Mouse (Mus musculus) heart, postnatal 0 days (tissue): ENCODE data around the gene Dpm3. TPM values are rescaled to one million over a fixed set of nuclear protein-coding genes. Genes with fewer than 3 reads are reported as not detected.

Source experiments
- ATAC-seq: fragments of 200-750 bp; cut with Nextera tagmentation; 2 replicates; pipeline ENCODE4 v1.8.0; 2017; ENCODE audit warnings: low read depth, moderate number of reproducible peaks, moderate library complexity; ENCODE audit not compliant: insufficient read depth
- DNase-seq: peaks from one replicate; pipeline ENCODE4 v3.0.0-alpha.2; 2016; ENCODE audit warnings: low spot score
- H3K27ac ChIP-seq: fragments of 300-500 bp; sonication (generic); 2 replicates; pipeline ENCODE4 v1.5.1; 2014; ENCODE audit warnings: low read depth, mild to moderate bottlenecking
- H3K27me3 ChIP-seq: fragments of 300-500 bp; sonication (generic); 2 replicates; pipeline ENCODE4 v1.6.1; 2014; ENCODE audit warnings: low read length, mixed read lengths; ENCODE audit not compliant: control insufficient read depth, insufficient read depth
- H3K36me3 ChIP-seq: fragments of 300-500 bp; sonication (generic); replicated peaks from 2 replicates; pipeline ENCODE4 v1.6.1; 2014; ENCODE audit warnings: low read length, mixed read lengths; ENCODE audit not compliant: control insufficient read depth, insufficient read depth
- H3K4me1 ChIP-seq: fragments of 300-500 bp; sonication (generic); 2 replicates; pipeline ENCODE4 v1.6.1; 2014; ENCODE audit warnings: antibody characterized with exemption; ENCODE audit not compliant: control insufficient read depth, insufficient read depth
- H3K4me2 ChIP-seq: fragments of 300-500 bp; sonication (generic); 2 replicates; pipeline ENCODE4 v1.6.1; 2014; ENCODE audit warnings: low read depth, mild to moderate bottlenecking, low read length, moderate library complexity
- H3K4me3 ChIP-seq: fragments of 300-500 bp; sonication (generic); 2 replicates; pipeline ENCODE4 v1.5.1; 2014; ENCODE audit warnings: low read depth, low read length
- H3K9ac ChIP-seq: fragments of 300-500 bp; sonication (generic); replicated peaks from 2 replicates; pipeline ENCODE4 v1.6.1; 2014; ENCODE audit warnings: low read depth, low read length, mixed read lengths
- H3K9me3 ChIP-seq: fragments of 300-500 bp; sonication (generic); replicated peaks from 2 replicates; pipeline ENCODE4 v1.6.1; 2016; ENCODE audit warnings: low read length; ENCODE audit not compliant: control insufficient read depth
- CTCF ChIP-seq: IDR thresholded peaks from 2 replicates; pipeline ENCODE4 v1.5.1; 2016; ENCODE audit warnings: antibody characterized with exemption, control low read depth, low read depth
- EP300 ChIP-seq: IDR thresholded peaks from 2 replicates; pipeline ENCODE4 v1.6.1; 2016; ENCODE audit warnings: antibody characterized with exemption, low read depth
- WGBS: fragments of 180-500 bp; shearing (Covaris S2); extraction: QIAGEN DNeasy Blood & Tissue Kit; methylation state at CpG from one replicate; pipeline ENCODE4 v1.1.7; 2014; 5-methylcytosine and 5-hydroxymethylcytosine counted together
- polyA plus RNA-seq: library from polyadenylated mRNA; unstranded; fragments of >200 nt; fragmentation: Nextera tagmentation; extraction: Ambion mirVana; gene quantifications from 2 replicates; pipeline ENCODE4 v1.2.1, GENCODE M21; 2015
- total RNA-seq: library from RNA; depleted of rRNA; stranded (reverse); fragments of >200 nt; gene quantifications from 2 replicates; pipeline ENCODE4 v1.2.3, GENCODE M21; 2014; ENCODE audit warnings: low replicate concordance

Gene Dpm3
- total and polyA plus RNA-seq, 2 experiments from 2014 or later: 80.3 to 450 TPM

DNA sequence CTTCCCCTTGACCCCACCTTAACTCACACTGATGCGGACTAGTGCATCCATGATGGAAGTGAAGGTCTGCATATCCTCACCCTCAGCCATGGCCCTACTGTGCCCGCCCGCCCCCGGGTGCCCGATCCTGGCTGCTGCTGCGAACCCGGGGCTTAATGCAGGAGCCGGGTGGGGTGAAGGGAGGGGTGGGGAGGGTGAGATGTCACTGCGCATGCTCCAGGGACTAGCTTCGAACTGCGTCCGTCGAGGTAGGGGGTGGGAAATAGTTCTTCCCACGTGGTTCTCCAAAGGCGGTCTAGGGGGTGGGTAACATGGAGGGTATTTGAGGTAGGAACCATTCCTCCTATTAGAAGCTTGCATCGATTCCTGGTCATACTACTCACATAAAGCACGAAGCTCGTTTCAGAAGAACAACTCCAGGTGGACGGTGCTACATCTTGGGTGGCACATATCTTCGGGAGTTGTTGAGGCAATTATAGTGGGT, 13.4 kb upstream of the Dpm3 start, which contains the start of gene Krtcap2:
Gene Krtcap2, plus strand, starts transcription at position 279 of the 484 bp plus-strand sequence.
- peak within 1 kb of the TSS; percentile 44 for H3K27ac ChIP-seq
- peaks cover 13% of the 10 kb centered on the region for H3K4me1 ChIP-seq
- WGBS: 6% methylated on average over 20 of the region's 20 CpGs
- ATAC-seq (peak; percentile 8; the same call in 1 of the 2 replicates), DNase-seq (no peak)
- H3K4me3 ChIP-seq: peak within 1 kb of the TSS; percentile 67
- 0 out of 2 replicates have a peak, but pooled peaks cover 7% of the 10 kb centered on the region for H3K36me3 ChIP-seq
- H3K27me3 ChIP-seq: peaks cover 18% of the 10 kb centered on the region
- H3K4me2 ChIP-seq: peak within 1 kb of the TSS; percentile 83
- TF ChIP-seq EP300 (no peak), CTCF (no peak)
- H3K9me3 ChIP-seq: no peaks in the 10 kb centered on the region
- peak within 1 kb of the TSS; percentile 61 for H3K9ac ChIP-seq

DNA sequence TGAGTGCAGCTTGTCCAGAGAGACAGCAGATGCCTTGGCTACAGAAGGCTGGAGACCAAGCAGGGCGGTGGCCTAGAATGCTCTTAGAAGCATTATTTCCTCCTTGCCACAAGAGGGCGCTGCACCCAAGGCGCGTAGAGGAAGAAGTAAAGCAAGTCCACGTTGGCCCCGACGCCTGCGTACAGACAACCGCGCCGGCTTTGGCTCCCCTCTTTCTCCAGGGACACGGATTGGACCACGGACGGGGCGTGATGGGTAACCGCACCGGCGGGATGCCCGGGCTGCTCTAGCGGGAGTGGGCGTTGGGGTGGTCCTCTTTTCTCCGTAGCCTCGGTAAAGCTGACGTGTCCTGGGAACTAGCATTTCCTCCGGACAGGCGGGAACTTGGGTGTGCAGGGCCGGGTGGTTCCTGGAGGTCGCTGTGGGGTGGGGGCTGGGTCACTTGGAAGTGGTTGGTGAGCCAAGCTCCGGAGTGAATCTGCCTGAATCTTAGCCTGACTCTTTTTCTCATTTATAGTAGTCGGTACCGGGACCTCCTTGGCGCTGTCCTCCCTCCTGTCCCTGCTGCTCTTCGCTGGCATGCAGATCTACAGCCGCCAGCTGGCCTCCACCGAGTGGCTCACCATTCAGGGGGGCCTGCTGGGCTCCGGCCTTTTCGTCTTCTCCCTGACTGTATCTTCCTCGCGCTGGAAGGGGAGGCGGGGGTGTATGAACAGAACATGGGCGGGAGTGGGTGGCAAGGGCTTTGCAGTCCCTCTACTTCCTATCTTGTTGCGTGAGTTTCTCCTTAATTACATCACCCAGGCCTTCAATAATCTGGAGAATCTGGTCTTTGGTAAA, 12.7 kb upstream of the Dpm3 start, which contains the start of gene Trim46:
Gene Trim46, minus strand, starts transcription at position 49 of the 840 bp plus-strand sequence.
- peak within 1 kb of the TSS; percentile 61 for H3K9ac ChIP-seq
- H3K27me3 ChIP-seq: peaks cover 18% of the 10 kb centered on the region
- 0 out of 2 replicates have a peak, but pooled peaks cover 7% of the 10 kb centered on the region for H3K36me3 ChIP-seq
- peak within 1 kb of the TSS; percentile 83 for H3K4me2 ChIP-seq
- TF ChIP-seq CTCF: peak; percentile 99
- no peak for TF ChIP-seq EP300
- WGBS: 1% methylated on average over 42 of the region's 42 CpGs
- peak within 1 kb of the TSS; percentile 67 for H3K4me3 ChIP-seq
- DNase-seq (peak; percentile 90), ATAC-seq (peak; percentile 71)
- no peaks in the 10 kb centered on the region for H3K9me3 ChIP-seq
- peaks cover 18% of the 10 kb centered on the region for H3K4me1 ChIP-seq
- peak within 1 kb of the TSS; percentile 44 for H3K27ac ChIP-seq

DNA sequence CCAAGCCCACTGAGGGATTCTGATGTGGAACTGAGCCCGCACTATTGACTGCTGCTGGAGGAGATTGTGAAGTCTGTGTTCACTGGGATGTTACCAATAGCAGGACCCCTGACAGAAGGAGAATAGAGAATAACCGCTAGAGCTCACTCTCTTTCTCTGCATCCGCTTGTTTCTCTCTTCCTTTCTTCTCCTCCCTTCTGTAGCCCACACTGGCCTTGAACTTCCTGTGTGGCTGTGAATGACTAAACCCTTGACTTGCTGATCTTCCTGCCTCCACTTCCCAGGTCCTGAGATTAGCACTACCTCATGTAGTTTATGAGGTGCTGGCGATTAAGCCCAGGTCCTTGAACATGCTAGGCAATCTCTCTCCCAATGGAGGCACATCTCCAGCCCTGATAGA, 11.7 kb upstream of the Dpm3 start:
- H3K27ac ChIP-seq: no peak overlapping the region
- H3K4me2 ChIP-seq: peak overlapping the region; percentile 83
- no peak overlapping the region for H3K9ac ChIP-seq
- ATAC-seq (no peak), DNase-seq (no peak)
- 0 out of 2 replicates have a peak overlapping the region, but pooled peaks have one; percentile 67 for H3K4me3 ChIP-seq
- WGBS: 75% methylated on average over 4 of the region's 4 CpGs
- peaks cover 20% of the 10 kb centered on the region for H3K4me1 ChIP-seq
- H3K9me3 ChIP-seq: no peaks in the 10 kb centered on the region
- no peak for TF ChIP-seq EP300
- no peak for TF ChIP-seq CTCF
- H3K36me3 ChIP-seq: 0 out of 2 replicates have a peak, but pooled peaks cover 7% of the 10 kb centered on the region
- H3K27me3 ChIP-seq: peaks cover 18% of the 10 kb centered on the region

DNA sequence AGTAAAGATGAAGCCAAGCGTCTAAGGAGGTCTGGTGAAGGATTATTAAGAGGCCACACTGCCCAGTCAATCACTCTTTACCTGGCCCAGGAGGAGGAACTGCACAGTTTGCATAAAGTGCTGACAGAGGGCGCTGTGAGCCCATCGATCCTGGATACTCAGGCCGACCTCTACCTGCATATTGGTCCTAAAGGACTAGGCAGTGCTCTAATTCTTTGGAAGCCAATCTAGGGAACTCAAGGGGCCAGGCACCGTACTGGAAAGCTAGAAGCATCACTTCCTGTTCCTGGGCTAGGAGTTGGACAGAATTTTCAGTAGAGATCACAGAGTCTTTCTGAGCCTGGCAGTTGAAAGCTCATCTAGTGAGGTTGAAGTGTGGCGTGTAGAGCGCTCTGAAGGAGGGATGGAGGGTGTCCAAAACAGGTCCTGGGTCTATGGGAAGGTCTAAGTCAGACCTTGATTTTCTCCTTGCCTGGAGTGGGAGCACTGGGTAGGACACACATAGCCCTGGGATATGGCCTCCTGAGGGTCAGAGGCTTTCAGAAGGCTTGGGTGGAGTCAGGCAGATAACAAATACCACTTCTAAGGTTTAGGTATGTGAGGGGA, 8.6 kb upstream of the Dpm3 start:
- whole genome bisulfite sequencing: 16% methylated on average over 7 of the region's 7 CpGs
- Histone ChIP-seq H3K36me3 (0 out of 2 replicates have a peak, but pooled peaks cover 7% of the 10 kb centered on the region), H3K4me1 (peaks cover 15% of the 10 kb centered on the region), H3K9me3 (no peaks in the 10 kb centered on the region), H3K4me2 (no peak overlapping the region), H3K27me3 (no peaks in the 10 kb centered on the region), H3K27ac (peak overlapping the region; percentile 75), H3K4me3 (no peak overlapping the region), H3K9ac (no peak overlapping the region)
- TF ChIP-seq EP300 (no peak), CTCF (peak; percentile 81)
- 0 out of 2 replicates have a peak, but pooled peaks have one; percentile 7 for ATAC-seq
- peak; percentile 41 for DNase-seq

DNA sequence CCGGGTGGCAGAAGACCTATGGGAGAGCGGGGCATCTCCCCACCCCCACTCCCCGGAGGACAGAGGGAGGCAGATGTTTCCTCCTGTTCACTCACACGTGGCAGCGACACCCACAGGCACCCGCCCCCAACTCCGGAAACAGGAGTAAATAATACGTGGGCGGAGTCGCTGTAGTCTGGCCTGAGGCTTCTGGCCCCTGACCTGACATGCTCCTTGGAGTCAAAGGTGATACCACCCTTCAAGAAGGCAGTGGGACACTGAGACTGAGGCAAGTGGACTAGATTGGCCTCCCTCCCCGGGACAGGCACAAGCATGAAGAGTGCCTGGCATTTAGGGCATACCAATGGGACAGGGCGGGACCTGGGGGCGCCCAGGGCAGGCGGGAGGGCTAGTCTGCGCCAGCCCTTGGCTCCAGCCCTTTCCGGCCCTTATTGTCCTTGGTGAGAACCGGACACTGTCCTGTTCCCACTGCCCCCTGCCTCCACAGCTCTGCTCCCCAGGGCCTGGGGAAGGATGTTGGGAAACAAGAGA, 7.7 kb upstream of the Dpm3 start:
- no peaks in the 10 kb centered on the region for H3K9me3 ChIP-seq
- peak; percentile 74 for TF ChIP-seq EP300
- TF ChIP-seq CTCF: no peak
- H3K36me3 ChIP-seq: 0 out of 2 replicates have a peak, but pooled peaks cover 7% of the 10 kb centered on the region
- 0 out of 2 replicates have a peak overlapping the region, but pooled peaks have one; percentile 9 for H3K4me3 ChIP-seq
- whole genome bisulfite sequencing: 7% methylated on average over 17 of the region's 17 CpGs
- H3K27ac ChIP-seq: peak overlapping the region; percentile 75
- peak overlapping the region; percentile 26; the same call in 1 of the 2 replicates for H3K4me2 ChIP-seq
- ATAC-seq (peak; percentile 79), DNase-seq (peak; percentile 58)
- H3K9ac ChIP-seq: no peak overlapping the region
- peaks cover 15% of the 10 kb centered on the region for H3K4me1 ChIP-seq
- no peaks in the 10 kb centered on the region for H3K27me3 ChIP-seq
